Mouse (Mus musculus) neural tube, embryonic 15.5 days (tissue): ENCODE data around the gene Capza1. TPM values are rescaled to one million over a fixed set of nuclear protein-coding genes. Genes with fewer than 3 reads are reported as not detected.

Experiments used
- ATAC-seq: fragments of 200-750 bp; cut with Nextera tagmentation; 2 replicates; pipeline ENCODE4 v1.8.0; 2017; ENCODE audit warnings: mild to moderate bottlenecking, moderate TSS enrichment, moderate library complexity; ENCODE audit not compliant: low FRiP score
- H3K27ac ChIP-seq: fragments of 300-500 bp; sonication (generic); replicated peaks from 2 replicates; pipeline ENCODE4 v1.5.1; 2015; ENCODE audit warnings: mild to moderate bottlenecking, inconsistent platforms
- H3K27me3 ChIP-seq: fragments of 300-500 bp; sonication (generic); replicated peaks from 2 replicates; pipeline ENCODE4 v1.6.1; 2015; ENCODE audit warnings: inconsistent platforms
- H3K36me3 ChIP-seq: fragments of 300-500 bp; sonication (generic); 2 replicates; pipeline ENCODE4 v1.6.1; 2015; ENCODE audit warnings: inconsistent platforms
- H3K4me1 ChIP-seq: fragments of 300-500 bp; sonication (generic); 2 replicates; pipeline ENCODE4 v1.6.1; 2015; ENCODE audit warnings: inconsistent platforms
- H3K4me2 ChIP-seq: fragments of 300-500 bp; sonication (generic); 2 replicates; pipeline ENCODE4 v1.6.1; 2015; ENCODE audit warnings: inconsistent platforms, mild to moderate bottlenecking, moderate library complexity
- H3K4me3 ChIP-seq: fragments of 300-500 bp; sonication (generic); replicated peaks from 2 replicates; pipeline ENCODE4 v1.5.1; 2015; ENCODE audit warnings: mild to moderate bottlenecking, inconsistent platforms
- H3K9ac ChIP-seq: fragments of 300-500 bp; sonication (generic); replicated peaks from 2 replicates; pipeline ENCODE4 v1.6.1; 2015; ENCODE audit warnings: mild to moderate bottlenecking, inconsistent platforms
- H3K9me3 ChIP-seq: fragments of 300-500 bp; sonication (generic); replicated peaks from 2 replicates; pipeline ENCODE4 v1.6.1; 2016; ENCODE audit warnings: inconsistent platforms
- WGBS: fragments of 180-500 bp; shearing (Covaris S2); methylation state at CpG from one replicate; pipeline ENCODE4 v1.1.7; 2015; ENCODE audit warnings: mixed read lengths; 5-methylcytosine and 5-hydroxymethylcytosine counted together
- polyA plus RNA-seq: library from polyadenylated mRNA; unstranded; fragments of >200 nt; fragmentation: Nextera tagmentation; extraction: Ambion mirVana; gene quantifications from 2 replicates; pipeline ENCODE4 v1.2.1, GENCODE M21; 2015

Gene Capza1
- polyA plus RNA-seq, 1 experiment from 2014 or later, result 144 TPM

DNA sequence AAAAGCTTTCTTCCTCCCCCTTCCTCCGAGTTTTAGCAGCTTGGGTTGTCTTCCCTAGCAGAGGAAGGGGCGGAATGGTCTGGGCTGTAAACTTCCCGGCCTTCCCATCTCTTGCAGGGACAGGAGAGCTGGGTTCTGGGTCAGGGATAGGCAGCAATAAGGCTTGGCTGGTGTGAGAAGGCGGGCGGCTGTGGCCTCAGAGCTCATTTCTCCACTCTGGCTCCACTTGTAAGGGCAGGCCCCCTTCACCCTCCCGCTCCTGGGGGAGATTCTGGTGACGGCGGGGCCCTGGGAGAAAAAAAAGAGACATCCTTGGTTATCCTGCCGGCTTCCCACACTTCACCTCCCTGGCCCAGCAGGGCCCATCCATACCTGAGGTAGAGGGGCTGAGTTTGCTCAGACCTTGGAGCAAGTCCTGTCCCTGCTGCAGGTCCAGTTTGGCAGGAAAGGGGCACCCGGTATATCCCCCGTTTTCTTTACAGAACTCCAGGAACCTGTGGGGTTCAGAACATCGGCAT lies 69.3 kb downstream of the Capza1 start:
- Histone ChIP-seq H3K36me3 (peaks cover 13% of the 10 kb centered on the region; the same call in 1 of the 2 replicates), H3K9ac (no peak overlapping the region), H3K4me2 (no peak overlapping the region), H3K27ac (peak overlapping the region; percentile 63), H3K4me3 (no peak overlapping the region), H3K9me3 (no peaks in the 10 kb centered on the region), H3K4me1 (peaks cover 46% of the 10 kb centered on the region), H3K27me3 (0 out of 2 replicates have a peak, but pooled peaks cover 1% of the 10 kb centered on the region)
- ATAC-seq, result no peak
- 46% methylated on average over 12 of the region's 12 CpGs for WGBS

DNA sequence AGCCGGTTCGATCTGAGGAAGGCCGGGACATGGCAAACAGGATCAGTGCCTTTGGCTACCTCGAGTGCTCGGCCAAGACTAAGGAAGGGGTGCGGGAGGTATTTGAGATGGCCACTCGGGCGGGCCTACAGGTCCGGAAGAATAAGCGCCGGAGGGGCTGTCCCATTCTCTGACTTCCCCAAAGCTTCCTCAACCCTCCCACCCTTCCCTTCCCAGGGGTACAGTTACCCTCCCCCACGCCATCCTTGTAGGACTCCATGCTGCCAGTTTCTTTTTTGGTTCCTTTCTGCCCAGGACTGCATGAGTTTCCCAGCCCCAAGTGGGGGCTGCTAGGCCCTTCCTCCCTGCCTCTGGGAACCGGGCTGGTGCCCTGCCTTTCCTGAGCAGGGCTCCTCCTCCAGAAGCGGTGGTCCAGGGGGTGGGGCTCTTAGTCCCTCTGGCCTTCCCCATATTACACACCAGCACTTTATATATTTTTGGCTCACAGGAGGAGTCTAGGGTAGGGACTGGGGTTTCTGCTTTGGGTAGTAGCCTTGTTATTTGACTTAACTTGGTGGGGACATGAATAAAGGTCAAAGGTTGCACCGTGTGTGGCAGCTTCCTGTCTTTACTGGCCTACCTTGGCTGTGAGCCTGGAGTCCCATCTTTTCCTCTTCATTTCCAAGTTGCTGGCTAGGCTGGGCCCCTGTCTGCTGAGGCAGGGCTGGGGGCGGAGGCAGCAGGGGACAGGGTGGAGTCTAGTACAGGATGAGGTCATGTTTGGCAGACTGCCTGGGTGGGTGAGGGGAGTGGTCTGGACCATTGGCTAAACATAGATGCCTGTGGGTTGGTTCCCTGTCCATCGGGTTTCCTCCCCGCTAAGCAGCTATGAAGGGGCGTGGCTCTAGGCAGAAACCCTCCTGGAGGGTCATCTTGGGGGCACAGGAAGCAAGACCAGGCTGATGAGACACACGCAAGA lies 70.2 kb downstream of the Capza1 start:
- Histone ChIP-seq H3K9ac (no peak overlapping the region), H3K4me1 (peaks cover 49% of the 10 kb centered on the region), H3K9me3 (no peaks in the 10 kb centered on the region), H3K27me3 (0 out of 2 replicates have a peak, but pooled peaks cover 8% of the 10 kb centered on the region), H3K4me3 (no peak overlapping the region), H3K27ac (peak overlapping the region; percentile 68), H3K36me3 (peaks cover 7% of the 10 kb centered on the region; the same call in 1 of the 2 replicates), H3K4me2 (no peak overlapping the region)
- WGBS, result 51% methylated on average over 20 of the region's 20 CpGs
- ATAC-seq, result peak; percentile 80

DNA sequence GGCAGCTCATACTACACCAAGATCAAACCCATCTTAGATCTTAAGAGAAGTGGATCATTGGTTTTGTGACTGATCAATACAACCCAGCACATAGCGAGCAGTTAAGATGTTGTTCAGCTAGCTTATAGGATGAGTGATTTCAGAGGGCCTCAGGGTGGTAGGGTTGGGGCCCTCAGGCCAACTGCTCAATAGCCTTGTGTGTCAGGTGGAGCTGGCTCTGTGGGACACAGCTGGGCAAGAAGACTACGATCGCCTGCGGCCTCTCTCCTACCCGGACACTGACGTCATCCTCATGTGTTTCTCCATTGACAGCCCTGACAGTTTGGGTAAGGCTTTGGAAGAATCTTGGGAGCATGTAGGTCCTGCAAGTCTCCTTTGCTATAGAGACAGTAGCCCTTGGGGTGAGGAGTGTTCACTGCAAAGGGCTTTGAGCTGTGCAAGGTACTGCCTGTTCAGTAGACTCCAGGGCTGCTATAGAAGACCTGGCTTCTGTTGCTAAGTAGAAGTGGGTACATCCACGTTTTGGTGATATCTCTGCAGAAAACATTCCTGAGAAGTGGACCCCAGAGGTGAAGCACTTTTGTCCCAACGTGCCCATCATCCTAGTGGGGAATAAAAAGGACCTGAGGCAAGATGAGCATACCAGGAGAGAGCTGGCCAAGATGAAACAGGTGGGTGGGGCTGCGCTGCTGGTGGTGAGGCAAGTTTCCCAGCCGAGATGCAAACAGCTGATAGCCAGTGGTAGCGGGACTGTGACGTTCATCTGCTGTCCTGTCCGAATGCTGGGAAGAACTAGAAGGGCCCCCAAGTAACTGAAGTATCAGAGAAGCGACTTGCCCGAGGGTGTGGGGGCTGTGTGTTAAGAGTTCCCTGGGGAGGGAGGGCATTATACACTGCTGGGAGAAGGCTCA lies 71.7 kb downstream of the Capza1 start:
- no peak overlapping the region for H3K4me3 ChIP-seq
- H3K9me3 ChIP-seq, result no peaks in the 10 kb centered on the region
- ATAC-seq, result no peak
- no peak overlapping the region for H3K9ac ChIP-seq
- no peak overlapping the region for H3K4me2 ChIP-seq
- no peak overlapping the region for H3K27ac ChIP-seq
- peaks cover 59% of the 10 kb centered on the region for H3K4me1 ChIP-seq
- H3K36me3 ChIP-seq, result peaks cover 5% of the 10 kb centered on the region; the same call in 1 of the 2 replicates
- H3K27me3 ChIP-seq, result peaks cover 17% of the 10 kb centered on the region; the same call in 1 of the 2 replicates
- WGBS, result 71% methylated on average over 15 of the region's 15 CpGs

DNA sequence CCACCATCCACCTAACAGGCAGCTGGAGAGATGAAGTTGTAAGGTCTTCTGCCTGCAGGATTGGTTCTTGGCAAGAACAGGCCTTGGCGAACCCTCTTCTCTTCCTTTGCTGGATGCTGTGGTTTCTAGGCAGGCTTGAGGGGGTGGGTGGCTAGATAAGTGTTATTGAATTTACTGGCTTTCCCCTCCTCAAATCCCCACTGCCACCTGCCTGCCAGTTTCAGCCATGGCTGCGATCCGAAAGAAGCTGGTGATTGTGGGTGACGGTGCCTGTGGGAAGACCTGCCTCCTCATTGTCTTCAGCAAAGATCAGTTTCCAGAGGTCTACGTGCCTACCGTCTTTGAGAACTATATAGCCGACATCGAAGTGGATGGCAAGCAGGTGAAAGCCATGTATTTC lies 72.6 kb downstream of the Capza1 start:
- H3K27me3 ChIP-seq, result peaks cover 20% of the 10 kb centered on the region
- peaks cover 59% of the 10 kb centered on the region for H3K4me1 ChIP-seq
- WGBS, result 92% methylated on average over 8 of the region's 8 CpGs
- H3K36me3 ChIP-seq, result peaks cover 5% of the 10 kb centered on the region; the same call in 1 of the 2 replicates
- no peak for ATAC-seq
- no peak overlapping the region for H3K4me3 ChIP-seq
- peak overlapping the region; percentile 95; the same call in 1 of the 2 replicates for H3K4me2 ChIP-seq
- H3K9ac ChIP-seq, result no peak overlapping the region
- H3K27ac ChIP-seq, result no peak overlapping the region
- H3K9me3 ChIP-seq, result no peaks in the 10 kb centered on the region

DNA sequence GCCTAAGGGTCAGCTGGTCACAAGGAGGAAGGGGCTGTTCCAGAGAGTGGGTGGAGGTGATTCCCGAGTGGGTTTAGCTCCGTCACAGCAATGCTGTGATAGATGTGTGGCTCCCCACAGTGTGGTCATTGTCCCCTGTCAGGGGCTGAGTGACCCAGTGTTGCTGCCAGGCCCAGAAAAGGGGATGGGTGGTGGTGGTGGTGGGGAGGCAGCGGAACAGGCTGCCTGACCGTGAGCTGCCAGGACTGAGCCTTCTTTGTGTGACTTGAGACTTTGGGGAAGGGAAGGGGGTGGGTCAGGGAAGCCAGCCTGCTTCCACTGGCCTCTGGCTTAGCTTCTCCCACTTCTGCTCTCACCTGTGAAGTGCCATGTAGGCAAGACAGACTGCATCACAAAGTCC lies 73.3 kb downstream of the Capza1 start:
- 13% methylated on average over 4 of the region's 4 CpGs for WGBS
- Histone ChIP-seq H3K9ac (0 out of 2 replicates have a peak overlapping the region, but pooled peaks have one; percentile 50), H3K36me3 (no peaks in the 10 kb centered on the region), H3K27ac (peak overlapping the region; percentile 70), H3K4me3 (peak overlapping the region; percentile 45), H3K4me1 (peaks cover 57% of the 10 kb centered on the region), H3K4me2 (peak overlapping the region; percentile 95), H3K9me3 (no peaks in the 10 kb centered on the region), H3K27me3 (peaks cover 21% of the 10 kb centered on the region)
- ATAC-seq, result no peak

DNA sequence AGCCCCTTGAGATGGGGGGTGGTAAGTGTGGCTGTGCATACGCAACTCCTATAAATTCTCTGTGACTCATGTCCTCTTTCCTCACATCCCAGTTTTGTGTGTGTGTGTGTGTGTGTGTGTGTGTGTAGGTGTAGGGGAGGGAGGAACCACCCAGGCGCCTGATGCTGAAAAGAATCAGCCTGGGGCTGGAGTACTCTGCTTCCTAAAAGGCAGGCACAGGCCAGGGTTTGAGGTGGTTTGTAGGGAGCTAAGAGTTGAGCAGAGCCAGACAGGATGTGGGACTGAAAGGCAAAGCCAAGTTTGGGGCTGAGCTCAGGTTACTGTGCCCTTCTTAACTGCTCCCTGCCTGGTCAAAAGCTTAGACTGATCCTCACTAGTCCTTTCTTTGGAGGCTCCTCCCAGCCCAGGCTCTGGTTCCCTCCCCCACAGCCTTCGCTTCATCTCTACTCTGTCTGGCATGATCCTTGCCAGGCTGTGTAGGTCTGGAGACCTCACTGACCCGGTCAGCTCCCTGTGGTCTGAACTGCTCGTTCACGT lies 73.8 kb downstream of the Capza1 start:
- Histone ChIP-seq H3K4me2 (peak overlapping the region; percentile 95), H3K27ac (peak overlapping the region; percentile 70), H3K36me3 (no peaks in the 10 kb centered on the region), H3K4me3 (peak overlapping the region; percentile 45), H3K4me1 (peaks cover 55% of the 10 kb centered on the region), H3K9me3 (no peaks in the 10 kb centered on the region), H3K27me3 (peaks cover 27% of the 10 kb centered on the region), H3K9ac (peak overlapping the region; percentile 50; the same call in 1 of the 2 replicates)
- ATAC-seq, result no peak
- WGBS, result 28% methylated on average over 6 of the region's 6 CpGs

DNA sequence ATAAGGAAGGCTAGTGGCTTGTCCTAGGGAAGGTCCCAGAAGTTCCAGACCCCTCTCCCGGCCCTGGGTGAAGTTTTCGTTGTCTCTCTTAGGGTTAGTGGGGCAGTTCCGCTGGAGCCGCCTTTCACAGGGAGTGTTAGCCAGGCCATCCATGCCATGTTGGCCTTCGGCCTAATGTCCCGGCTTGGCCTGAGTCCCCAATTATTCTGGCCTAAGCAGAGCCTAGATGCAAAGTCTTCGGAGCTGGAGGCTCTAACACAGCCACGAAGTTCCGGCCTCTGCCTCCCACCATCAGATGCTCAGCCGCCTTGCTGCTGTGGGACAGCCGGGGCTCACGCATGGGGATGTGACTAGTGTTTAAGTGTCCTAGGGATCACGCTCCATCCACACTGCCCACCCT lies 74.5 kb downstream of the Capza1 start:
- 36% methylated on average over 13 of the region's 13 CpGs for WGBS
- Histone ChIP-seq H3K27me3 (peaks cover 33% of the 10 kb centered on the region), H3K4me1 (peaks cover 49% of the 10 kb centered on the region), H3K9me3 (no peaks in the 10 kb centered on the region), H3K36me3 (no peaks in the 10 kb centered on the region), H3K9ac (peak overlapping the region; percentile 50), H3K4me2 (peak overlapping the region; percentile 95), H3K27ac (peak overlapping the region; percentile 70; the same call in 1 of the 2 replicates), H3K4me3 (peak overlapping the region; percentile 45)
- no peak for ATAC-seq

DNA sequence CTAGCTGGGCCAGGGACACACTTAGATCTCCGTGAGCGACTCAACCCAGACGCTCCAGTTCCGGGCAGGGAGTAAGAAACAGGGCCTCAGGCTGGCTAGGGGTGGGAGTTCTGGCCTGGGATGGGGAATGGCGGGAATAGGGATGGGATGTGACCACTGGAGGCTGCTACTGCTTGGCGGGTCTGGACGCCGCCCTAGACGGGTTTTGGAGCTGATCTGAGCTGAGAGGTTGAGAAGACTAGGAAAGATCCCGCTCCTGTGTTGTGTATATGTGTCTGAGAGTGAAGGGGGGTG lies 75.0 kb downstream of the Capza1 start:
- Histone ChIP-seq H3K9ac (peak overlapping the region; percentile 50), H3K36me3 (no peaks in the 10 kb centered on the region), H3K9me3 (no peaks in the 10 kb centered on the region), H3K4me3 (peak overlapping the region; percentile 45), H3K4me2 (peak overlapping the region; percentile 95), H3K27ac (peak overlapping the region; percentile 70), H3K27me3 (peaks cover 38% of the 10 kb centered on the region), H3K4me1 (peaks cover 44% of the 10 kb centered on the region)
- ATAC-seq, result peak; percentile 32; the same call in 1 of the 2 replicates
- WGBS, result 5% methylated on average over 10 of the region's 10 CpGs

DNA sequence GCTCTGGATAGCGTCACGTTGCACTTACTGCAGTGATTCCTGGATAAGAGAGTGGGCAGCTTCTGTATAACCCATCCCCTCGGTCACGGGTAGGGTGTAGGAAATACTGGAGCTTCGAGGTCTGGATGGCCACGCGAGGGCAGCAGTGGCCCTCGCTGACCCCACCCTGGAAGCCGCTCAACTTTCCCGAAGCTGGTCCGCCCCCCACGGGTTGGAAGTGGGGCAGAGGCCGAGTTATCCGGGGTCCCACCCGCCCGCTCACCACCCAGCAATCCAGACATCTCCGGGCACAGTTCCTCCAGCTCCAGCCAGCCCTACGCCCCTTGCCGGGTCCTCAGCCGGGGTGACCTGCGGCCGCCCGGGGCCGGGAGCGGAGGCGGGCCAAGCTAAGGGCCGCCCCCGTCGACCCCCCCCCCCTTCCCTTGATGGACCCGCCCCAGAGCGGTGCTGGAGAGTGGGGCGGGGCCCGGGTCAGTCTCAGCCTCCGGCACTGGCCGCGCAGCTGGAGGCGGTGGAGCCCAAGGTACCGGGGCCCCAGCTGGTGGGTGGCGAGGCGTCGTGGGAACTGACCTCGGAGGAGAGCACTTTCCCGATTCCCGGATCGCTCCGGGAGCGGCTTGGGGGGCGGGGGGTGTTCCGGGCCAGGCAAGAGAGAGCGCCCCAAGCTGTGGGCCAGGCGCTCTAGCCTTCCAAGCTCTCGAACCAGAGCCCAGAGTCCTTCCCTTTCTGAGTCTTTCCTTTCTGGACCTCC lies 75.6 kb downstream of the Capza1 start:
- ATAC-seq, result peak; percentile 84
- Histone ChIP-seq H3K9ac (peak overlapping the region; percentile 50), H3K36me3 (no peaks in the 10 kb centered on the region), H3K4me2 (peak overlapping the region; percentile 95), H3K9me3 (no peaks in the 10 kb centered on the region), H3K4me3 (peak overlapping the region; percentile 45), H3K4me1 (peaks cover 39% of the 10 kb centered on the region), H3K27me3 (peaks cover 43% of the 10 kb centered on the region), H3K27ac (peak overlapping the region; percentile 70)
- under 1% methylated on average over 45 of the region's 52 CpGs for WGBS

DNA sequence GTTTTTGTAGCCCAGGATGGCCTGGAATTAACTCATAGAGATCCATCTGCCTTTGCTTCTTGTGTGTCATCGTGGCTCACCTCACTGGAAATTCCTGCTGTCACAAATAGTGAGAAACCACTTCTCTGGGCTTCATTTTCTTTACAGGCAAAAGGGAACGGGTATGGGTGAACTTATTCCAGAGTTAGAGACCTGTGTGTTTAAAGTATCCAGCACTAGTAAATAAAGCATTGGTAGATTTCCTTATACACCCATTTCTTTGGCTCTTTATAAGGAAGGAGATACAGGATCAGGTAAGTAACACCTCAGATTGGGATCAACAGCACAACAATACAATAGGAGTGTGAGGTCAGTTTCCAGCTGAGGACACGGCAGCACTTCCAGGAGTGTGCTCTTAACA lies 76.2 kb downstream of the Capza1 start, which contains the start of gene Rhoc:
Rhoc (plus strand) TSS at position 301 of the 400 bp plus-strand sequence.
- Histone ChIP-seq H3K27ac (peak within 1 kb of the TSS; percentile 70), H3K9me3 (no peaks in the 10 kb centered on the region), H3K36me3 (no peaks in the 10 kb centered on the region), H3K4me2 (peak within 1 kb of the TSS; percentile 95), H3K9ac (peak within 1 kb of the TSS; percentile 50), H3K4me3 (peak within 1 kb of the TSS; percentile 45), H3K27me3 (peaks cover 50% of the 10 kb centered on the region), H3K4me1 (peaks cover 33% of the 10 kb centered on the region)
- WGBS, result 38% methylated on average over 3 of the region's 3 CpGs
- no peak for ATAC-seq
